Mouse (Mus musculus) thymus, adult 2 months (tissue): ENCODE results near the gene Cd24a. TPM values are rescaled to one million over a fixed set of nuclear protein-coding genes. Genes with fewer than 3 reads are reported as not detected.

Experiments
- DNase-seq: peaks from one replicate; pipeline ENCODE4 v3.0.0; 2021
- H3K27ac ChIP-seq: fragments of 200-500 bp; 2 replicates; pipeline ENCODE4 v1.5.1; 2012; ENCODE audit warnings: low read length, control low read depth; ENCODE audit not compliant: control insufficient read depth, insufficient read depth
- H3K27me3 ChIP-seq: fragments of 200-500 bp; 2 replicates; pipeline ENCODE4 v1.6.1; 2012; ENCODE audit warnings: mild to moderate bottlenecking, low read length, moderate library complexity, mixed read lengths; ENCODE audit not compliant: control insufficient read depth, insufficient read depth
- H3K36me3 ChIP-seq: fragments of 200-500 bp; 2 replicates; pipeline ENCODE4 v1.6.1; 2012; ENCODE audit warnings: mild to moderate bottlenecking, low read length, moderate library complexity; ENCODE audit not compliant: control insufficient read depth, insufficient read depth
- H3K4me1 ChIP-seq: fragments of 200-500 bp; replicated peaks from 2 replicates; pipeline ENCODE4 v1.6.1; 2012; ENCODE audit warnings: low read length; ENCODE audit not compliant: control insufficient read depth, insufficient read depth
- H3K4me3 ChIP-seq: fragments of 200-500 bp; 2 replicates; pipeline ENCODE4 v1.5.1; 2012; ENCODE audit warnings: mild to moderate bottlenecking, low read length, control low read depth, moderate library complexity; ENCODE audit not compliant: control insufficient read depth, insufficient read depth
- CTCF ChIP-seq: fragments of 200-500 bp; IDR thresholded peaks from 2 replicates; pipeline ENCODE4 v1.5.1; 2012; ENCODE audit warnings: mild to moderate bottlenecking, control low read depth, low read length, moderate library complexity, borderline replicate concordance; ENCODE audit not compliant: control insufficient read depth, poor library complexity, insufficient read depth; ENCODE audit errors: extremely low read depth
- POLR2A ChIP-seq: fragments of 200-500 bp; IDR thresholded peaks from 2 replicates; pipeline ENCODE4 v1.6.1; 2012; ENCODE audit warnings: mild to moderate bottlenecking, low read length, control low read depth, moderate library complexity; ENCODE audit not compliant: control insufficient read depth, poor library complexity, insufficient read depth; ENCODE audit errors: extremely low read depth
- WGBS: fragments of 180-500 bp; shearing (Covaris S2); methylation state at CpG from one replicate; pipeline ENCODE4 v1.1.7; 2018; 5-methylcytosine and 5-hydroxymethylcytosine counted together
- polyA plus RNA-seq: library from polyadenylated mRNA; depleted of rRNA; stranded (reverse); fragments of >200 nt; gene quantifications from 2 replicates; pipeline ENCODE4 v1.2.3, GENCODE M21; 2012; rRNA removed

The Cd24a gene
- 247 and 273 TPM in 2 replicates for polyA plus RNA-seq

- Histone ChIP-seq H3K4me3 (peak within 1 kb of the TSS; percentile 97), H3K27ac (peak within 1 kb of the TSS; percentile 87), H3K4me1 (peaks cover 20% of the 10 kb centered on the region; the same call in 1 of the 2 replicates), H3K36me3 (no peaks in the 10 kb centered on the region), H3K27me3 (no peaks in the 10 kb centered on the region)
- WGBS = under 1% methylated on average over 6 of the region's 6 CpGs
- no peak for TF ChIP-seq POLR2A
- TF ChIP-seq CTCF = no peak
- no peak for DNase-seq
These were observed at the start of gene Cd24a for GRCm38 (mm10) chr10:43577997-43578331. TSS of gene Cd24a (plus strand) at chr10:43578284.

DNA sequence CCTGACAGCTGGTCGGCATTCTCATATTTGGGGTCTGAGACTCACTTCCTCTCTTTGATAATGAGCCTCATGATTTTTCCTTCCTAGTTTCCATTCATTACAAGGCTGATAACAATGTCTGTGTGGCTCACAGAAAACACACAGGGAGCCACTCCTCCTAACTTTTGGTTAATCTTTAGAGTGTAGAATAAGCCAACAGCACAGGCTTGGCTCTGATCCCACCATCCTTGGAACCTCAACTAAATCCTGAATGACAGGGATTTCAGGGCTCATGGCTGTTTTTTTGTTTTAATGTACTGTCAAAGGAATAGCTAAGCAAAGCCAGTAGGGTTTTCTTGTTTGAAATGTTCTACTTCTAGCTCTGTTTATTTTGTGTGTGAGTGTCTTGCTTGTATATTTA is 43.7 kb upstream of the Cd24a start:
- Histone ChIP-seq H3K27me3 (no peaks in the 10 kb centered on the region), H3K27ac (no peak overlapping the region), H3K4me1 (no peaks in the 10 kb centered on the region), H3K36me3 (peaks cover 14% of the 10 kb centered on the region), H3K4me3 (no peak overlapping the region)
- DNase-seq = no peak
- 45% methylated on average over 1 of the region's 1 CpGs for WGBS
- no peak for TF ChIP-seq CTCF
- TF ChIP-seq POLR2A = no peak

DNA sequence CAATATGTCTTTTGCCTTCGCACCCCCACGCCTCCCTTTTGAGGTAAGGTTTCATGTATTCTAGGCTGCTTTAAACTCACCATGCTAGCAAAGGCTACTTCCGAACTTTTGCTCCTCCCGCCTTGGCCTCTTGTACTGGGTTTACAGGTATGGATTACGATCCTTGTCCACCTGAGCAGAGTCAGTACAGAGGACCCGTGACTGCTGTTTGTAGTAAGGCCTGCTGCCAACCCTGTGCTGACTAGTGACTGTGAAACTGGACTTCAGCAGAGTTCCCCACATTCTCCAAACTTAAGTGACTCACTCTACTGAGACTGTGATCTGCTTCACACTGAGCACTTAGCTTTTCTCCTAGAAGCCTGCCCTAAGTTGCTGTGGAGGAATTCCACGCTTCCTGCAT is 40.4 kb upstream of the Cd24a start:
- no peak for TF ChIP-seq POLR2A
- no peak for TF ChIP-seq CTCF
- no peak for DNase-seq
- no peak overlapping the region for H3K4me3 ChIP-seq
- peaks cover 2% of the 10 kb centered on the region for H3K4me1 ChIP-seq
- H3K27ac ChIP-seq = no peak overlapping the region
- 96% methylated on average over 7 of the region's 7 CpGs for WGBS
- no peaks in the 10 kb centered on the region for H3K27me3 ChIP-seq
- no peaks in the 10 kb centered on the region for H3K36me3 ChIP-seq

GRCm38 (mm10) chr10:43538831-43539230 is 39.3 kb upstream of the Cd24a start:
- Histone ChIP-seq H3K4me1 (peaks cover 2% of the 10 kb centered on the region), H3K36me3 (no peaks in the 10 kb centered on the region), H3K4me3 (no peak overlapping the region), H3K27ac (no peak overlapping the region), H3K27me3 (no peaks in the 10 kb centered on the region)
- TF ChIP-seq CTCF = no peak
- TF ChIP-seq POLR2A = no peak
- no peak for DNase-seq
- 96% methylated on average over 5 of the region's 5 CpGs for WGBS

DNA sequence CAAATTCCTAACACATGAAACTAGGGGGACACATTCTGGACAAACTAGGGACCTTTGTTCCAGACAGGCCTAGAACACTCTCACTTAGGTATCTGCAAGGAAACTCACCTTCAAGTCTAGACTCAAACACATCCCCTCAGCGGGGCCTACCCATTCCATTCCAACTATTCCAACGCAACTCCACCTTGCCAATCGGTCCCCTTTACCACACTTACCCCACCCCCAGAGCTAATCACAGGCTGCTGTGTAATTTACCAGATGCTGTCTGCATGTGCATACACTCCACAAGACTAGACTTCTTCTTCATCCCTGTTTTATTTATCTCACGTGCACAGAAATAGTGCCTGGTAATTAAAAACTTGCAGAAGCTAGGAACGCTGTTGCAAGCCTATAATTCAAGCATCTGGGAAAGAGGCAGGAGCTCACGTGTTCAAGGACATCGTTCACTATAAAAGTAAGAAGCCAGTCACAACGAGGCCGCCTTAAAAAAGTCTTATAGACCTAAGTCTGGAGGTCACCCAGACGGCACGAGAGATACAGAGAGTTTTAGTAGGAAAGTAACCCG is 38.3 kb upstream of the Cd24a start:
- WGBS = 27% methylated on average over 12 of the region's 12 CpGs

DNA sequence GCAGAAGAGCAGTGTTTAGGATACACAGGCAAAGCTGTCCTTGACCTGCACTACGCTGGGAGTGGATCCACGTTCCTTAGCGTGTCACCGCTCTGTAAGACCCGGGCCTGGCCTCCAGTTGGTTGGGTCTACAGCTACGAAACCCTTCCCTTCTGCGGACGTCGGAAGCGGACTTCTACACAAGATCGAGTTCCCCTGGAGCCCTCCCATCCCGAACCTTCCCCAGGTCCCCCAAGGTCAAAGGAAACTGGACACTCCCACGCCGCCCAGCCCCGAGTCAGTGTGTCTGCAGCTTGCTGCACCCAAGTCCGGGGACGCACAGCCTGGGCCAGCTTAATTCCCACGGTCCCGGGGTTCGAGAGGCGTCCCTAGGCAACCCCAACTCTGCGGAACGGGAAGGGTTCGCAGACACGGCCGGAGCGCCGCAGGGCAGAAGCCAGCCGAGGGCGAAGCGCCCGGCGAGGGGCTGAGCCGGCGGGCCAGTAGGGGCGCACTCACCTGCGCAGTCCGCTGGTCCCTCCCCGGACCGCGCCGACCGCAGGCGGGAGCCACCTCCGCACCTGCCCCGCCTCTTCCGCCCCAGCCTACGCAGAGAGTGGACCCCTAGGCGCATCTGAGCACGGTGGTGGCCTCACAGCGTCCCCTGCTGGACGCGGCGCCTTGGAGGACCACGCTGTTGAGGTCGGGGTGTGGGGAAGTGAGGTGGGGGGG is 37.5 kb upstream of the Cd24a start, which contains the start of gene 1700021F05Rik:
1700021F05Rik (minus strand) TSS at position 553 of the 711 bp plus-strand sequence.
- peaks cover 2% of the 10 kb centered on the region for H3K4me1 ChIP-seq
- H3K27ac ChIP-seq = no peak within 1 kb of the TSS
- no peaks in the 10 kb centered on the region for H3K27me3 ChIP-seq
- H3K36me3 ChIP-seq = no peaks in the 10 kb centered on the region
- 1% methylated on average over 56 of the region's 56 CpGs for WGBS
- peak within 1 kb of the TSS; percentile 96 for H3K4me3 ChIP-seq
- peak; percentile 96 for DNase-seq
- TF ChIP-seq POLR2A = peak; percentile 79; the same call in 1 of the 2 replicates
- peak; percentile 98 for TF ChIP-seq CTCF

More for the DNA sequence above, 38.3 kb upstream of the Cd24a start:
- peaks cover 2% of the 10 kb centered on the region for H3K4me1 ChIP-seq
- no peaks in the 10 kb centered on the region for H3K27me3 ChIP-seq
- TF ChIP-seq POLR2A (no peak), CTCF (no peak)
- DNase-seq = no peak
- H3K36me3 ChIP-seq = no peaks in the 10 kb centered on the region
- H3K27ac ChIP-seq = no peak overlapping the region
- no peak overlapping the region for H3K4me3 ChIP-seq

- Histone ChIP-seq H3K36me3 (no peaks in the 10 kb centered on the region), H3K27me3 (no peaks in the 10 kb centered on the region), H3K27ac (no peak overlapping the region), H3K4me1 (peaks cover 2% of the 10 kb centered on the region), H3K4me3 (no peak overlapping the region)
- no peak for DNase-seq
- TF ChIP-seq POLR2A (no peak), CTCF (no peak)
- 45% methylated on average over 7 of the region's 8 CpGs for WGBS
These were observed 36.9 kb upstream of the Cd24a start for GRCm38 (mm10) chr10:43541153-43541544.
